Mouse (Mus musculus) forebrain, postnatal 0 days (tissue): ENCODE measurements around the gene Tmco1. TPM values are rescaled to one million over a fixed set of nuclear protein-coding genes. Genes with fewer than 3 reads are reported as not detected.

Experiments
- ATAC-seq: fragments of 200-750 bp; cut with Nextera tagmentation; 2 replicates; pipeline ENCODE4 v1.8.0; 2017; ENCODE audit warnings: mild to moderate bottlenecking, moderate library complexity
- DNase-seq: peaks from one replicate; pipeline ENCODE4 v3.0.0-alpha.2; 2015
- H3K27ac ChIP-seq: fragments of 300-500 bp; sonication (generic); 2 replicates; pipeline ENCODE4 v1.5.1; 2014; ENCODE audit warnings: low read depth, mild to moderate bottlenecking, antibody characterized with exemption, low read length, moderate library complexity, mixed read lengths
- H3K27me3 ChIP-seq: fragments of 300-500 bp; sonication (generic); 2 replicates; pipeline ENCODE4 v1.6.1; 2014; ENCODE audit warnings: mild to moderate bottlenecking, low read length, mixed read lengths; ENCODE audit not compliant: insufficient read depth
- H3K36me3 ChIP-seq: fragments of 300-500 bp; sonication (generic); 2 replicates; pipeline ENCODE4 v1.6.1; 2014; ENCODE audit warnings: mild to moderate bottlenecking, moderate library complexity; ENCODE audit not compliant: insufficient read depth
- H3K4me1 ChIP-seq: fragments of 300-500 bp; sonication (generic); 2 replicates; pipeline ENCODE4 v1.6.1; 2014; ENCODE audit warnings: antibody characterized with exemption; ENCODE audit not compliant: insufficient read depth
- H3K4me2 ChIP-seq: fragments of 300-500 bp; sonication (generic); 2 replicates; pipeline ENCODE4 v1.6.1; 2014; ENCODE audit warnings: low read depth, mild to moderate bottlenecking, moderate library complexity
- H3K4me3 ChIP-seq: fragments of 300-500 bp; sonication (generic); 2 replicates; pipeline ENCODE4 v1.5.1; 2014; ENCODE audit warnings: low read depth, low read length, mixed read lengths
- H3K9ac ChIP-seq: fragments of 300-500 bp; sonication (generic); 2 replicates; pipeline ENCODE4 v1.6.1; 2014; ENCODE audit warnings: mild to moderate bottlenecking
- H3K9me3 ChIP-seq: fragments of 300-500 bp; sonication (generic); 2 replicates; pipeline ENCODE4 v1.6.1; 2016; ENCODE audit warnings: low read length
- CTCF ChIP-seq: sonication (generic); IDR thresholded peaks from 2 replicates; pipeline ENCODE4 v1.5.1; 2016; ENCODE audit warnings: antibody characterized with exemption, control low read depth, low read depth
- WGBS: fragments of 180-500 bp; shearing (Covaris S2); extraction: QIAGEN DNeasy Blood & Tissue Kit; methylation state at CpG from one replicate; pipeline ENCODE4 v1.1.7; 2014; 5-methylcytosine and 5-hydroxymethylcytosine counted together
- polyA plus RNA-seq: library from polyadenylated mRNA; unstranded; fragments of >200 nt; fragmentation: Nextera tagmentation; extraction: Ambion mirVana; gene quantifications from 2 replicates; pipeline ENCODE4 v1.2.1, GENCODE M21; 2015
- total RNA-seq: library from RNA; depleted of rRNA; stranded (reverse); fragments of >200 nt; gene quantifications from 2 replicates; pipeline ENCODE4 v1.2.3, GENCODE M21; 2014

Tmco1 gene
- total and polyA plus RNA-seq, 2 experiments from 2014 or later = 55.2 to 70.0 TPM

GRCm38 (mm10) chr1:167282768-167283167, 25.4 kb upstream of the Tmco1 start:
- peak overlapping the region; percentile 76 for H3K4me2 ChIP-seq
- no peaks in the 10 kb centered on the region for H3K27me3 ChIP-seq
- peaks cover 4% of the 10 kb centered on the region; the same call in 1 of the 2 replicates for H3K4me1 ChIP-seq
- no peak overlapping the region for H3K27ac ChIP-seq
- H3K36me3 ChIP-seq = no peaks in the 10 kb centered on the region
- no peak for TF ChIP-seq CTCF
- peak overlapping the region; percentile 85 for H3K4me3 ChIP-seq
- no peak for DNase-seq
- WGBS = 40% methylated on average over 5 of the region's 5 CpGs
- peak overlapping the region; percentile 92; the same call in 1 of the 2 replicates for H3K9ac ChIP-seq
- no peaks in the 10 kb centered on the region for H3K9me3 ChIP-seq
- ATAC-seq = no peak

- WGBS = under 1% methylated on average over 44 of the region's 44 CpGs
- Histone ChIP-seq H3K36me3 (no peaks in the 10 kb centered on the region), H3K4me3 (peak overlapping the region; percentile 85), H3K4me1 (peaks cover 4% of the 10 kb centered on the region; the same call in 1 of the 2 replicates), H3K4me2 (peak overlapping the region; percentile 76), H3K9me3 (no peaks in the 10 kb centered on the region), H3K9ac (peak overlapping the region; percentile 92), H3K27me3 (no peaks in the 10 kb centered on the region), H3K27ac (peak overlapping the region; percentile 96)
- TF ChIP-seq CTCF = peak; percentile 41
- DNase-seq = peak; percentile 79
- ATAC-seq = peak; percentile 46
Observed at GRCm38 (mm10) chr1:167283441-167284257, 24.5 kb upstream of the Tmco1 start.

GRCm38 (mm10) chr1:167284258-167284836, 23.8 kb upstream of the Tmco1 start:
- TF ChIP-seq CTCF = no peak
- Histone ChIP-seq H3K27ac (peak overlapping the region; percentile 96), H3K27me3 (no peaks in the 10 kb centered on the region), H3K4me1 (peaks cover 4% of the 10 kb centered on the region; the same call in 1 of the 2 replicates), H3K4me3 (peak overlapping the region; percentile 85), H3K9me3 (no peaks in the 10 kb centered on the region), H3K4me2 (peak overlapping the region; percentile 76), H3K36me3 (no peaks in the 10 kb centered on the region), H3K9ac (peak overlapping the region; percentile 92)
- ATAC-seq = peak; percentile 76
- DNase-seq = peak; percentile 85
- 2% methylated on average over 51 of the region's 73 CpGs for WGBS

DNA sequence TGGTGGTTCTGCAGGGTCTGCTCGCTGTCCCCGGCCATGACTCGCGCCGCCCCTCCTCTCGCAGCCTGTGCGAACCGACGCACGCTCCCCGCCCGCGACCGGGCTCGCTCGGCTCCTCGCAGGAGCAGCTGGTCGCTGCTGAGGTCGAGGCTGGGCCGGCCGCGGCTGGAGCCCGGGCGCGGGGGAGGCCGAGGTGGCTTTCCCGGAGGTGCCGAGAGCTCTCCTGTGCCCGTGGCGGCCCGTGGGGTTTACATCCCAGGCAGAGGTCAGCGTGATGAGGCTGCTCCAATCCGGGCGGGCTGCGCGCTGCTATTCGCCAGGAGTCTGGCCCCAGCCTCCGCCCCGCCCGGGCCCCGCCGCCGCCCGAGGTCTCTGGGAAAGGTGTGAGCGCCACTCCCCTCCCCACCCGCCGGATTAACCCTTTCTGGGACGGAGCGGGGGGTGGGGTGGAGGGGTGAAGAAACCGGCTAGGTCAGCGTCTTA, 23.3 kb upstream of the Tmco1 start:
- ATAC-seq = peak; percentile 86
- DNase-seq = peak; percentile 82
- H3K9ac ChIP-seq = peak overlapping the region; percentile 92
- no peaks in the 10 kb centered on the region for H3K27me3 ChIP-seq
- H3K4me3 ChIP-seq = peak overlapping the region; percentile 85
- TF ChIP-seq CTCF = no peak; the same call in 1 of the 2 replicates
- peak overlapping the region; percentile 96 for H3K27ac ChIP-seq
- H3K9me3 ChIP-seq = no peaks in the 10 kb centered on the region
- peak overlapping the region; percentile 76 for H3K4me2 ChIP-seq
- H3K36me3 ChIP-seq = no peaks in the 10 kb centered on the region
- peaks cover 4% of the 10 kb centered on the region; the same call in 1 of the 2 replicates for H3K4me1 ChIP-seq
- 0% methylated on average over 42 of the region's 51 CpGs for WGBS

GRCm38 (mm10) chr1:167285320-167285355, 23.0 kb upstream of the Tmco1 start, which contains the start of gene Uck2:
TSS of gene Uck2 (minus strand) at chr1:167285320.
- H3K4me1 ChIP-seq = peaks cover 4% of the 10 kb centered on the region; the same call in 1 of the 2 replicates
- H3K36me3 ChIP-seq = no peaks in the 10 kb centered on the region
- peak within 1 kb of the TSS; percentile 76 for H3K4me2 ChIP-seq
- 0% methylated on average over 2 of the region's 2 CpGs for WGBS
- H3K27ac ChIP-seq = peak within 1 kb of the TSS; percentile 96
- H3K9ac ChIP-seq = peak within 1 kb of the TSS; percentile 92
- peak within 1 kb of the TSS; percentile 85 for H3K4me3 ChIP-seq
- no peaks in the 10 kb centered on the region for H3K27me3 ChIP-seq
- DNase-seq (no peak), ATAC-seq (no peak)
- TF ChIP-seq CTCF = no peak
- no peaks in the 10 kb centered on the region for H3K9me3 ChIP-seq

GRCm38 (mm10) chr1:167285356-167285755, 22.8 kb upstream of the Tmco1 start:
- Histone ChIP-seq H3K27me3 (no peaks in the 10 kb centered on the region), H3K9me3 (no peaks in the 10 kb centered on the region), H3K36me3 (no peaks in the 10 kb centered on the region), H3K4me3 (peak overlapping the region; percentile 85), H3K4me2 (peak overlapping the region; percentile 76), H3K4me1 (peaks cover 4% of the 10 kb centered on the region; the same call in 1 of the 2 replicates), H3K27ac (peak overlapping the region; percentile 96), H3K9ac (peak overlapping the region; percentile 92)
- DNase-seq (no peak), ATAC-seq (no peak)
- no peak for TF ChIP-seq CTCF
- WGBS = 1% methylated on average over 8 of the region's 8 CpGs

DNA sequence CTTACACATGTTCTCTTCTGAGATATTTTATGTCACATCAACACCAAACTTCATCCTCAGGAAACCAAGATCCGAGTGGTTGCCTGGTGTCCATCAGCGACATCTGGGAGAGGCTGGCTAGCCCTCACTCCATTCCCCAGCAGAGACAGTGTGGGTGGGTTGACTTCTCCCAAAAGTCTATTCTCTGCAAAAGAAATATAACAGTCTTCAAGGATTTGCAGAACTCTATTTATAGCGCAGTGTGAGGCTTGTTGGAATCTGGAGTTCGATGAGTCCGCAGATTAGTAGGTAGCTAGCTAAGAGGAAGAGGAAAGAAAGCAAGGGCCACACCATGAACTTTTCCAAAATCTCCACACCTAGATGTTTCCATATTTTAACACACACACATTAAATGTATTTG, 21.0 kb upstream of the Tmco1 start:
- Histone ChIP-seq H3K4me1 (peaks cover 4% of the 10 kb centered on the region; the same call in 1 of the 2 replicates), H3K27ac (no peak overlapping the region), H3K4me2 (no peak overlapping the region), H3K9me3 (no peaks in the 10 kb centered on the region), H3K36me3 (no peaks in the 10 kb centered on the region), H3K4me3 (no peak overlapping the region), H3K9ac (no peak overlapping the region), H3K27me3 (no peaks in the 10 kb centered on the region)
- DNase-seq = no peak
- TF ChIP-seq CTCF = no peak
- ATAC-seq = no peak
- 89% methylated on average over 5 of the region's 5 CpGs for WGBS
